ENCODE assay signal across 9 mouse cellular contexts in the genomic region with DNA sequence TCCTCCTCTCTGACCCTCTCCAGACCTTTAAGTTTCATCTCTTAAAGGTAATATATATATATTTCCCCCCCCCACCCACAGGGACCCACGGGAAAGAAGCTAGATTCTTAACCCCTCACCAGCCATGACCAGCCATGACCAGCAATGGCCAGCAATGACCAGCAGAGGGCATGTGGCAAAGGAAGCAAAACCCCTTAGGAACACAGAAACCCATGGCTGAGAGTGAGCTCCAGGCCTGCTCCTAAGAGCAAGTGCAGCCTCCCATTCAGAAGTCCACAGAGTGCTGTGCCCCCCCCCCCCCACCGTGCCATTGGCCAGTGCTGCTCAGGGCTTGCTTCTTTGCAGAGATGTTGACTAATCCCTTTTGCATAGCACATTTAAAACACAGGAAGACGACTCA.
DNase-seq lines count a peak whose midpoint lies in the region; ATAC-seq lines count a peak whose summit lies in the region.
"Had no signal": no experiment of that assay in that cellular context is flagged by ENCODE, and none has a peak within 500 bp of the region (broad histone marks: within the 10 kb centered on the region; RNA-seq: fewer than 3 reads in every experiment).

No protein-coding gene starts in this region.

- no peaks in the 10 kb centered on the region for H3K27me3 ChIP-seq in limb, embryonic 10.5 days (ENCODE audit: low read depth, poor library complexity, severe bottlenecking)
- no peaks in the 10 kb centered on the region for H3K27me3 ChIP-seq in neural tube, embryonic 11.5 days (ENCODE audit: control insufficient read depth, insufficient read depth, low read length)
- H3K27me3 ChIP-seq: embryonic facial prominence, embryonic 15.5 days had no signal

- no peaks in the 10 kb centered on the region for H3K36me3 ChIP-seq in limb, embryonic 10.5 days
- no peaks in the 10 kb centered on the region for H3K36me3 ChIP-seq in neural tube, embryonic 11.5 days (ENCODE audit: control insufficient read depth, insufficient read depth, low read length)
- H3K36me3 ChIP-seq: embryonic facial prominence, embryonic 15.5 days had no signal

- H3K4me3 ChIP-seq in limb, embryonic 10.5 days = no peak overlapping the region
- no peak overlapping the region for H3K4me3 ChIP-seq in neural tube, embryonic 11.5 days (ENCODE audit: low read depth, low read length)
- H3K4me3 ChIP-seq: embryonic facial prominence, embryonic 15.5 days had no signal

- H3K9me3 ChIP-seq in limb, embryonic 10.5 days (replicated peaks) = no peaks in the 10 kb centered on the region
- H3K9me3 ChIP-seq in neural tube, embryonic 11.5 days (ENCODE audit: control insufficient read depth, low read length) = no peaks in the 10 kb centered on the region
- H3K9me3 ChIP-seq: embryonic facial prominence, embryonic 15.5 days had no signal

- H3K9ac ChIP-seq in neural tube, embryonic 11.5 days (ENCODE audit: low read length) = no peak overlapping the region
- H3K9ac ChIP-seq: embryonic facial prominence, embryonic 15.5 days had no signal

- H3K27ac ChIP-seq in limb, embryonic 10.5 days = no peak overlapping the region
- no peak overlapping the region for H3K27ac ChIP-seq in neural tube, embryonic 11.5 days (ENCODE audit: low read depth, low read length)
- H3K27ac ChIP-seq: embryonic facial prominence, embryonic 15.5 days had no signal

- DNase-seq in left cerebral cortex, adult 18-20 months (ENCODE audit: low spot score in 2 of 2) = peak; percentile 43 to 60
- DNase-seq in left cerebral cortex, adult 11 months (ENCODE audit: low spot score) = no peak
- peak; percentile 39 for DNase-seq in R1 (ENCODE audit: low read depth, low spot score)
- peak; percentile 79 for DNase-seq in embryo, embryonic 10 days (ENCODE audit: low spot score)
- peak; percentile 71 for DNase-seq in limb, embryonic 10.5 days (ENCODE audit: low spot score)
- peak; percentile 71 for DNase-seq in neural tube, embryonic 11.5 days (ENCODE audit: low spot score)

- H3K4me1 ChIP-seq in limb, embryonic 10.5 days = peaks cover 25% of the 10 kb centered on the region
- no peaks in the 10 kb centered on the region for H3K4me1 ChIP-seq in neural tube, embryonic 11.5 days (ENCODE audit: control insufficient read depth, insufficient read depth, low read length)

- peak; percentile 29 to 82; a peak in 3 of 4 replicates for ATAC-seq in hematopoietic stem cell, adult 5-6 weeks (replicated peaks in 1 of 2; ENCODE audit: insufficient read depth in 1 of 2, low FRiP score in 2 of 2, low TSS enrichment in 1 of 2, low read depth in 1 of 2, poor library complexity in 2 of 2, severe bottlenecking in 2 of 2)
- ATAC-seq in neural tube, embryonic 11.5 days (ENCODE audit: insufficient read depth, low FRiP score, low TSS enrichment) = no peak
- no peak for ATAC-seq in monocyte, adult 5-6 weeks (replicated peaks; ENCODE audit: insufficient number of reproducible peaks, low FRiP score, low TSS enrichment, poor library complexity, severe bottlenecking)

- no peak overlapping the region for H3K4me2 ChIP-seq in neural tube, embryonic 11.5 days (ENCODE audit: low read depth)
- H3K4me2 ChIP-seq: embryonic facial prominence, embryonic 15.5 days had no signal

- WGBS in limb, embryonic 10.5 days = 32% methylated on average over 3 of the region's 3 CpGs
- 32% methylated on average over 3 of the region's 3 CpGs for WGBS in neural tube, embryonic 11.5 days

Comparison
In these comparisons a context has a peak if more than half of its experiments do, and no peak if none do; other contexts are left out.
1. ATAC-seq: peak in hematopoietic stem cell, adult 5-6 weeks (2 of 2); none in neural tube, embryonic 11.5 days (single experiment) and monocyte, adult 5-6 weeks (single experiment).